Mouse (Mus musculus) heart, postnatal 0 days (tissue): ENCODE data around the gene Treml4. TPM values are rescaled to one million over a fixed set of nuclear protein-coding genes. Genes with fewer than 3 reads are reported as not detected.

ENCODE experiments used
- ATAC-seq: fragments of 200-750 bp; cut with Nextera tagmentation; 2 replicates; pipeline ENCODE4 v1.8.0; 2017; ENCODE audit warnings: low read depth, moderate number of reproducible peaks, moderate library complexity; ENCODE audit not compliant: insufficient read depth
- DNase-seq: peaks from one replicate; pipeline ENCODE4 v3.0.0-alpha.2; 2016; ENCODE audit warnings: low spot score
- H3K27ac ChIP-seq: fragments of 300-500 bp; sonication (generic); 2 replicates; pipeline ENCODE4 v1.5.1; 2014; ENCODE audit warnings: low read depth, mild to moderate bottlenecking
- H3K27me3 ChIP-seq: fragments of 300-500 bp; sonication (generic); 2 replicates; pipeline ENCODE4 v1.6.1; 2014; ENCODE audit warnings: low read length, mixed read lengths; ENCODE audit not compliant: control insufficient read depth, insufficient read depth
- H3K36me3 ChIP-seq: fragments of 300-500 bp; sonication (generic); replicated peaks from 2 replicates; pipeline ENCODE4 v1.6.1; 2014; ENCODE audit warnings: low read length, mixed read lengths; ENCODE audit not compliant: control insufficient read depth, insufficient read depth
- H3K4me1 ChIP-seq: fragments of 300-500 bp; sonication (generic); 2 replicates; pipeline ENCODE4 v1.6.1; 2014; ENCODE audit warnings: antibody characterized with exemption; ENCODE audit not compliant: control insufficient read depth, insufficient read depth
- H3K4me2 ChIP-seq: fragments of 300-500 bp; sonication (generic); 2 replicates; pipeline ENCODE4 v1.6.1; 2014; ENCODE audit warnings: low read depth, mild to moderate bottlenecking, low read length, moderate library complexity
- H3K4me3 ChIP-seq: fragments of 300-500 bp; sonication (generic); 2 replicates; pipeline ENCODE4 v1.5.1; 2014; ENCODE audit warnings: low read depth, low read length
- H3K9ac ChIP-seq: fragments of 300-500 bp; sonication (generic); replicated peaks from 2 replicates; pipeline ENCODE4 v1.6.1; 2014; ENCODE audit warnings: low read depth, low read length, mixed read lengths
- H3K9me3 ChIP-seq: fragments of 300-500 bp; sonication (generic); replicated peaks from 2 replicates; pipeline ENCODE4 v1.6.1; 2016; ENCODE audit warnings: low read length; ENCODE audit not compliant: control insufficient read depth
- CTCF ChIP-seq: IDR thresholded peaks from 2 replicates; pipeline ENCODE4 v1.5.1; 2016; ENCODE audit warnings: antibody characterized with exemption, control low read depth, low read depth
- EP300 ChIP-seq: IDR thresholded peaks from 2 replicates; pipeline ENCODE4 v1.6.1; 2016; ENCODE audit warnings: antibody characterized with exemption, low read depth
- WGBS: fragments of 180-500 bp; shearing (Covaris S2); extraction: QIAGEN DNeasy Blood & Tissue Kit; methylation state at CpG from one replicate; pipeline ENCODE4 v1.1.7; 2014; 5-methylcytosine and 5-hydroxymethylcytosine counted together
- polyA plus RNA-seq: library from polyadenylated mRNA; unstranded; fragments of >200 nt; fragmentation: Nextera tagmentation; extraction: Ambion mirVana; gene quantifications from 2 replicates; pipeline ENCODE4 v1.2.1, GENCODE M21; 2015
- total RNA-seq: library from RNA; depleted of rRNA; stranded (reverse); fragments of >200 nt; gene quantifications from 2 replicates; pipeline ENCODE4 v1.2.3, GENCODE M21; 2014; ENCODE audit warnings: low replicate concordance

Gene Treml4
- total and polyA plus RNA-seq, 2 experiments from 2014 or later = 0.44 TPM; not detected in 1

GRCm38 (mm10) chr17:48235773-48236370 is 28.2 kb upstream of the Treml4 start:
- ATAC-seq (no peak), DNase-seq (no peak)
- TF ChIP-seq EP300 (no peak), CTCF (no peak)
- H3K4me3 ChIP-seq = no peak overlapping the region
- no peaks in the 10 kb centered on the region for H3K4me1 ChIP-seq
- H3K9me3 ChIP-seq = no peaks in the 10 kb centered on the region
- H3K27ac ChIP-seq = no peak overlapping the region
- H3K4me2 ChIP-seq = no peak overlapping the region
- no peaks in the 10 kb centered on the region for H3K27me3 ChIP-seq
- no peak overlapping the region for H3K9ac ChIP-seq
- no peaks in the 10 kb centered on the region for H3K36me3 ChIP-seq
- WGBS = 46% methylated on average over 4 of the region's 4 CpGs

GRCm38 (mm10) chr17:48237621-48238020 is 26.5 kb upstream of the Treml4 start:
- Histone ChIP-seq H3K4me1 (no peaks in the 10 kb centered on the region), H3K9ac (no peak overlapping the region), H3K36me3 (no peaks in the 10 kb centered on the region), H3K4me2 (no peak overlapping the region), H3K27ac (no peak overlapping the region), H3K9me3 (no peaks in the 10 kb centered on the region), H3K27me3 (no peaks in the 10 kb centered on the region), H3K4me3 (no peak overlapping the region)
- DNase-seq (no peak), ATAC-seq (no peak)
- WGBS = 82% methylated on average over 8 of the region's 8 CpGs
- TF ChIP-seq EP300 = no peak
- no peak for TF ChIP-seq CTCF

GRCm38 (mm10) chr17:48247221-48247928 is 16.7 kb upstream of the Treml4 start, which contains the start of gene Trem3:
Gene Trem3 (plus strand): TSS chr17:48247777.
- Histone ChIP-seq H3K27me3 (no peaks in the 10 kb centered on the region), H3K4me1 (no peaks in the 10 kb centered on the region), H3K27ac (no peak within 1 kb of the TSS), H3K9me3 (no peaks in the 10 kb centered on the region), H3K9ac (no peak within 1 kb of the TSS), H3K36me3 (no peaks in the 10 kb centered on the region), H3K4me2 (no peak within 1 kb of the TSS), H3K4me3 (no peak within 1 kb of the TSS)
- DNase-seq = no peak
- TF ChIP-seq CTCF (no peak), EP300 (no peak)
- WGBS = 64% methylated on average over 11 of the region's 11 CpGs
- ATAC-seq = no peak

- ATAC-seq = no peak
- Histone ChIP-seq H3K27ac (no peak overlapping the region), H3K9ac (no peak overlapping the region), H3K4me3 (no peak overlapping the region), H3K9me3 (no peaks in the 10 kb centered on the region), H3K4me2 (no peak overlapping the region), H3K4me1 (no peaks in the 10 kb centered on the region), H3K27me3 (no peaks in the 10 kb centered on the region), H3K36me3 (no peaks in the 10 kb centered on the region)
- DNase-seq = no peak
- no peak for TF ChIP-seq EP300
- no peak for TF ChIP-seq CTCF
These were observed 15.1 kb upstream of the Treml4 start for GRCm38 (mm10) chr17:48249039-48249438.

GRCm38 (mm10) chr17:48249501-48249900 is 14.6 kb upstream of the Treml4 start:
- H3K27ac ChIP-seq = no peak overlapping the region
- no peaks in the 10 kb centered on the region for H3K4me1 ChIP-seq
- no peaks in the 10 kb centered on the region for H3K27me3 ChIP-seq
- ATAC-seq (no peak), DNase-seq (no peak)
- no peak overlapping the region for H3K4me3 ChIP-seq
- no peaks in the 10 kb centered on the region for H3K9me3 ChIP-seq
- H3K36me3 ChIP-seq = no peaks in the 10 kb centered on the region
- no peak for TF ChIP-seq CTCF
- TF ChIP-seq EP300 = no peak
- 62% methylated on average over 11 of the region's 11 CpGs for WGBS
- no peak overlapping the region for H3K9ac ChIP-seq
- no peak overlapping the region for H3K4me2 ChIP-seq
